Mouse (Mus musculus): ENCODE measurements around the gene Csrnp3. TPM values are rescaled to one million over a fixed set of nuclear protein-coding genes. Genes with fewer than 3 reads are reported as not detected.

Csrnp3 gene
- total and polyA plus RNA-seq, 3 experiments: not detected

DNA sequence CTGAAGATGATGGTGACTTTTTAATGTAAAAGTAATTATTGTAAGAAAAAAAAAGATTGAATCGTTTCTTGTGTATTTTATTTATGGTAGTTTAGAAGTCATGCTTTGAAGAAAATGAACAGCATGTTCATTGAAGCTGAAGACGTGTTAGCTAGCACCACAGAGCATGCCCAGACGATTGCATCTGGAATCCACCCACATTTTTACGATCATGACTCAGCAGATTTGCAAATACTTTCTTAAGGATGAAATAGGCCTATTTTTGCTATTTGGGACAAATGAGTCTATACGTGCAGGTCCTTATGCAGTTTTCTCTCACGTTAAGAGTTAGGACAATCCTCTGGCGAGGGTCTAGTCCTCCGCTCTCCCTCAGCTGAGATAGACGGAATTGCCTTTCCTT lies 177.9 kb downstream of the Csrnp3 start:
- H3K79me2 ChIP-seq (ENCODE audit: control insufficient read depth, insufficient read depth, low read length, poor library complexity): no peaks in the 10 kb centered on the region
- H3K4me1 ChIP-seq (ENCODE audit: control insufficient read depth in 1 of 2, insufficient read depth in 2 of 2, low read length in 2 of 2): no peaks in the 10 kb centered on the region
- H3K4me3 ChIP-seq (ENCODE audit: control insufficient read depth in 1 of 2, insufficient read depth in 1 of 2, low read depth in 2 of 2, low read length in 2 of 2): no peak overlapping the region
- no peaks in the 10 kb centered on the region for H3K27me3 ChIP-seq (ENCODE audit: control insufficient read depth in 1 of 2, insufficient read depth in 2 of 2, low read length in 2 of 2)
- H3K36me3 ChIP-seq (ENCODE audit: control insufficient read depth in 1 of 2, insufficient read depth in 2 of 2, low read length in 2 of 2): no peaks in the 10 kb centered on the region
- no peak overlapping the region for H3K27ac ChIP-seq (ENCODE audit: control insufficient read depth, low read depth, low read length)
- TF ChIP-seq POLR2AphosphoS2 (IDR thresholded peaks at IDR 0.05; ENCODE audit: low read length) (no peak), MYB (IDR thresholded peaks at IDR 0.05; ENCODE audit: low read depth, low read length) (no peak), SIN3A (IDR thresholded peaks at IDR 0.05; ENCODE audit: low read length) (no peak), USF1 (IDR thresholded peaks at IDR 0.05; ENCODE audit: low read depth, low read length) (no peak), EP300 (IDR thresholded peaks at IDR 0.05; ENCODE audit: low read depth in 1 of 2, low read length in 2 of 2) (no peak), MAFK (IDR thresholded peaks at IDR 0.05; ENCODE audit: borderline replicate concordance, low read depth, low read length) (no peak), GATA1 (IDR thresholded peaks at IDR 0.05; ENCODE audit: low read depth, low read length) (no peak)
- no peak for DNase-seq (ENCODE audit: low read depth, low spot score)
- no peaks in the 10 kb centered on the region for H3K9me3 ChIP-seq (replicated peaks; ENCODE audit: insufficient read depth, low read length)
- no peak overlapping the region for H3K9ac ChIP-seq (ENCODE audit: control insufficient read depth, low read depth, low read length, poor library complexity, severe bottlenecking)

GRCm38 (mm10) chr2:66024837-66025236 lies 179.3 kb downstream of the Csrnp3 start:
- Histone ChIP-seq H3K27ac (ENCODE audit: control insufficient read depth, low read depth, low read length) (no peak overlapping the region), H3K27me3 (ENCODE audit: control insufficient read depth in 1 of 2, insufficient read depth in 2 of 2, low read length in 2 of 2) (no peaks in the 10 kb centered on the region), H3K4me1 (ENCODE audit: control insufficient read depth in 1 of 2, insufficient read depth in 2 of 2, low read length in 2 of 2) (no peaks in the 10 kb centered on the region), H3K9ac (ENCODE audit: control insufficient read depth, low read depth, low read length, poor library complexity, severe bottlenecking) (no peak overlapping the region), H3K79me2 (ENCODE audit: control insufficient read depth, insufficient read depth, low read length, poor library complexity) (no peaks in the 10 kb centered on the region), H3K9me3 (replicated peaks; ENCODE audit: insufficient read depth, low read length) (no peaks in the 10 kb centered on the region), H3K4me3 (ENCODE audit: control insufficient read depth in 1 of 2, insufficient read depth in 1 of 2, low read depth in 2 of 2, low read length in 2 of 2) (no peak overlapping the region), H3K36me3 (ENCODE audit: control insufficient read depth in 1 of 2, insufficient read depth in 2 of 2, low read length in 2 of 2) (no peaks in the 10 kb centered on the region)
- TF ChIP-seq ETS1 (IDR thresholded peaks at IDR 0.05; ENCODE audit: low read depth, low read length): no peak
- no peak for TF ChIP-seq CHD2 (IDR thresholded peaks at IDR 0.05; ENCODE audit: low read length)
- no peak for TF ChIP-seq E2F4 (IDR thresholded peaks at IDR 0.05; ENCODE audit: borderline replicate concordance, low read depth, low read length)
- TF ChIP-seq MAX (IDR thresholded peaks at IDR 0.05; ENCODE audit: low read length): no peak
- TF ChIP-seq RAD21 (IDR thresholded peaks at IDR 0.05; ENCODE audit: low read depth, low read length): no peak
- TF ChIP-seq HCFC1 (IDR thresholded peaks at IDR 0.05; ENCODE audit: low read depth, low read length): no peak
- TF ChIP-seq POLR2AphosphoS2 (IDR thresholded peaks at IDR 0.05; ENCODE audit: low read length): no peak
- no peak for TF ChIP-seq ZMIZ1 (IDR thresholded peaks at IDR 0.05; ENCODE audit: low read depth, low read length)
- TF ChIP-seq ELF1 (IDR thresholded peaks at IDR 0.05; ENCODE audit: low read depth, low read length): no peak
- no peak for TF ChIP-seq MYB (IDR thresholded peaks at IDR 0.05; ENCODE audit: low read depth, low read length)
- no peak for TF ChIP-seq MYC (IDR thresholded peaks at IDR 0.05; ENCODE audit: low read depth, low read length)
- TF ChIP-seq ZKSCAN1 (IDR thresholded peaks at IDR 0.05; ENCODE audit: low read depth, low read length): no peak
- TF ChIP-seq CHD1 (IDR thresholded peaks at IDR 0.05; ENCODE audit: low read depth, low read length): no peak
- no peak for TF ChIP-seq USF1 (IDR thresholded peaks at IDR 0.05; ENCODE audit: low read depth, low read length)
- no peak for TF ChIP-seq CTCF (IDR thresholded peaks at IDR 0.05 in 2 of 3, conservative IDR thresholded peaks at IDR 0.05 in 1 of 3; ENCODE audit: control insufficient read depth in 1 of 3, insufficient read depth in 1 of 3, low read depth in 2 of 3, low read length in 3 of 3, poor library complexity in 1 of 3, severe bottlenecking in 1 of 3)
- DNase-seq (ENCODE audit: low read depth, low spot score): no peak
